Mouse (Mus musculus): ENCODE data around the gene Arih2. TPM values are rescaled to one million over a fixed set of nuclear protein-coding genes. Genes with fewer than 3 reads are reported as not detected.

Arih2 gene
- total and polyA plus RNA-seq, 3 experiments = 25.9 to 45.5 (median 42.5) TPM

GRCm38 (mm10) chr9:108589229-108589628, 60.0 kb downstream of the Arih2 start:
- no peak for TF ChIP-seq CTCF (IDR thresholded peaks at IDR 0.05)
- TF ChIP-seq EP300 (IDR thresholded peaks at IDR 0.05; ENCODE audit: insufficient read depth, low read depth, low read length) = no peak
- TF ChIP-seq POLR2A (IDR thresholded peaks at IDR 0.05; ENCODE audit: insufficient read depth, low read depth, low read length) = no peak
- Histone ChIP-seq H3K9ac (ENCODE audit: low read depth, low read length) (no peak overlapping the region), H3K27ac (no peak overlapping the region), H3K27me3 (ENCODE audit: control insufficient read depth, insufficient read depth, low read length) (no peaks in the 10 kb centered on the region), H3K4me3 (no peak overlapping the region), H3K36me3 (ENCODE audit: control insufficient read depth, insufficient read depth, low read length) (no peaks in the 10 kb centered on the region), H3K79me2 (replicated peaks; ENCODE audit: control insufficient read depth, insufficient read depth, low read length) (no peaks in the 10 kb centered on the region), H3K4me1 (ENCODE audit: control insufficient read depth, insufficient read depth, low read length) (no peaks in the 10 kb centered on the region)
- DNase-seq = no peak
- intact Hi-C loops (cut with DNase I) = no loop called here
- 78% methylated on average over 5 of the region's 5 CpGs for WGBS

- intact Hi-C loops (cut with DNase I) = no loop called here
- TF ChIP-seq POLR2A (IDR thresholded peaks at IDR 0.05; ENCODE audit: insufficient read depth, low read depth, low read length) (no peak), CTCF (IDR thresholded peaks at IDR 0.05) (no peak), EP300 (IDR thresholded peaks at IDR 0.05; ENCODE audit: insufficient read depth, low read depth, low read length) (no peak)
- peak; percentile 71 to 85 for DNase-seq
- 14% methylated on average over 14 of the region's 14 CpGs for WGBS
- Histone ChIP-seq H3K27ac (peak overlapping the region; percentile 64), H3K27me3 (ENCODE audit: control insufficient read depth, insufficient read depth, low read length) (no peaks in the 10 kb centered on the region), H3K79me2 (replicated peaks; ENCODE audit: control insufficient read depth, insufficient read depth, low read length) (no peaks in the 10 kb centered on the region), H3K36me3 (ENCODE audit: control insufficient read depth, insufficient read depth, low read length) (no peaks in the 10 kb centered on the region), H3K4me1 (ENCODE audit: control insufficient read depth, insufficient read depth, low read length) (no peaks in the 10 kb centered on the region), H3K9ac (ENCODE audit: low read depth, low read length) (no peak overlapping the region), H3K4me3 (no peak overlapping the region)
Measured at GRCm38 (mm10) chr9:108587571-108588180, 61.5 kb downstream of the Arih2 start.

DNA sequence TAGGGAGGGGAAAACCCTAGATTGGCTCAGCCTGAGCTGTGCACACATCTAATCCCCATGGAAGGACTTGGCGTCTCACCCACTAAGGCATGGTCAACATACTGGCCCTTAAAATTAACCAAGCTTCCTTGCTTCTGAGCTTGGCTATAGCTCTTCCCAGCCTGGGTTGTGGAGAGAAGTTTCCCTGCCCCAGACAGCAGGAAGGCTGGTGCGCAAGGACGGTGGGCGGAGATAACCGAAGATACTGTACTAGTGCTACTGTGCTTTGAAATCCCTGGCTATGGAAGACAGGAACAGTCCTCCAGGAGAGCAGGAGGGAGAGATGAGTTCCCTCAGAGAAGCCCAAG, 69.9 kb downstream of the Arih2 start:
- Histone ChIP-seq H3K4me1 (ENCODE audit: control insufficient read depth, insufficient read depth, low read length) (peaks cover 7% of the 10 kb centered on the region), H3K36me3 (ENCODE audit: control insufficient read depth, insufficient read depth, low read length) (no peaks in the 10 kb centered on the region), H3K4me3 (peak overlapping the region; percentile 66; the same call in 1 of the 2 replicates), H3K27ac (peak overlapping the region; percentile 85), H3K79me2 (replicated peaks; ENCODE audit: control insufficient read depth, insufficient read depth, low read length) (no peaks in the 10 kb centered on the region), H3K27me3 (ENCODE audit: control insufficient read depth, insufficient read depth, low read length) (no peaks in the 10 kb centered on the region), H3K9ac (ENCODE audit: low read depth, low read length) (no peak overlapping the region; the same call in 1 of the 2 replicates)
- 54% methylated on average over 5 of the region's 5 CpGs for WGBS
- no peak for TF ChIP-seq POLR2A (IDR thresholded peaks at IDR 0.05; ENCODE audit: insufficient read depth, low read depth, low read length)
- TF ChIP-seq CTCF (IDR thresholded peaks at IDR 0.05) = no peak
- TF ChIP-seq EP300 (IDR thresholded peaks at IDR 0.05; ENCODE audit: insufficient read depth, low read depth, low read length) = no peak
- intact Hi-C loops (cut with DNase I) = loop anchor here (5.0 kb wide), 1 partner anchor 68 kb away; the partner anchor contains the start of gene Arih2
- DNase-seq = no peak

GRCm38 (mm10) chr9:108578545-108579343, 70.4 kb downstream of the Arih2 start, which contains the start of gene Wdr6:
Gene Wdr6 (minus strand): TSS chr9:108578739.
- Histone ChIP-seq H3K4me1 (ENCODE audit: control insufficient read depth, insufficient read depth, low read length) (peaks cover 7% of the 10 kb centered on the region), H3K9ac (ENCODE audit: low read depth, low read length) (peak within 1 kb of the TSS; percentile 90), H3K4me3 (peak within 1 kb of the TSS; percentile 66), H3K79me2 (replicated peaks; ENCODE audit: control insufficient read depth, insufficient read depth, low read length) (no peaks in the 10 kb centered on the region; the same call in 1 of the 2 replicates), H3K27me3 (ENCODE audit: control insufficient read depth, insufficient read depth, low read length) (no peaks in the 10 kb centered on the region), H3K36me3 (ENCODE audit: control insufficient read depth, insufficient read depth, low read length) (no peaks in the 10 kb centered on the region), H3K27ac (peak within 1 kb of the TSS; percentile 85)
- peak; percentile 87 to 94 for DNase-seq
- intact Hi-C loops (cut with DNase I) = loop anchor here (5.0 kb wide), 1 partner anchor 69 kb away; the partner anchor contains the start of gene Arih2
- peak; percentile 90 for TF ChIP-seq POLR2A (IDR thresholded peaks at IDR 0.05; ENCODE audit: insufficient read depth, low read depth, low read length)
- TF ChIP-seq CTCF (IDR thresholded peaks at IDR 0.05) = no peak
- TF ChIP-seq EP300 (IDR thresholded peaks at IDR 0.05; ENCODE audit: insufficient read depth, low read depth, low read length) = peak; percentile 53
- WGBS = 7% methylated on average over 51 of the region's 51 CpGs

DNA sequence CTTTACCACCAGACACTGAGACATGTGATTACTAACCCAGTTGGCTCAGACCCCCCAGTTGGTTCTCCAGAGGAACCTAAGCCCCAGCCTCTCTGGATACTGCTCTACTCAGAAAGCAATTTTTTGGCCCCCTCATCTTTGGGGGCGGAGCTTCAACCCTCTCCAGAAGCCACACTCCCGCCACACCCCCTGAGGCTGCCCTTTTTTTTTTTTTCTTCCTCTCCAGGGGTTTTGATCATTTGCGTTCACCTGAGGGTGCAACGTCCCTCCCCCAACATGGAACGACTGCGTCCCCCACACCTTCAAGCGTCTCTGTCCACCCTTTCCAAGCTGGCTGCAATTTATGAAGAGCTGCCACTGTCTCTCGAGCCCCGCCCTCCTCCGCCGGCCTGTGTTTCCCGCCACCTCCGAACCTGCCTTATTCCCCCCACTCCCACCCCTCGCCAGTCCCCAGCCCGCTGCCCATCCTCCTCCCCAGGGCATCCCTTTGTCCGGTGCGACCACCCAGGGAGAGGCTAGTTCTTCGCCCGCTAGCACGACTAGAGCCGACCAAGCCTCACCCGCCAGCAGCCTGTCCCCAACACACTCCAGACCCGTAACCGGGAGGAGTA, 71.1 kb downstream of the Arih2 start:
- intact Hi-C loops (cut with DNase I) = loop anchor here (5.0 kb wide), 1 partner anchor 69 kb away; the partner anchor contains the start of gene Arih2
- TF ChIP-seq EP300 (IDR thresholded peaks at IDR 0.05; ENCODE audit: insufficient read depth, low read depth, low read length) = no peak
- no peak for TF ChIP-seq CTCF (IDR thresholded peaks at IDR 0.05)
- no peak for TF ChIP-seq POLR2A (IDR thresholded peaks at IDR 0.05; ENCODE audit: insufficient read depth, low read depth, low read length)
- peak; percentile 44 to 54 for DNase-seq
- H3K79me2 ChIP-seq (replicated peaks; ENCODE audit: control insufficient read depth, insufficient read depth, low read length) = no peaks in the 10 kb centered on the region; the same call in 1 of the 2 replicates
- peak overlapping the region; percentile 85 for H3K27ac ChIP-seq
- peaks cover 7% of the 10 kb centered on the region for H3K4me1 ChIP-seq (ENCODE audit: control insufficient read depth, insufficient read depth, low read length)
- H3K9ac ChIP-seq (ENCODE audit: low read depth, low read length) = peak overlapping the region; percentile 90
- peak overlapping the region; percentile 66 for H3K4me3 ChIP-seq
- H3K27me3 ChIP-seq (ENCODE audit: control insufficient read depth, insufficient read depth, low read length) = no peaks in the 10 kb centered on the region
- WGBS = under 1% methylated on average over 24 of the region's 24 CpGs
- no peaks in the 10 kb centered on the region for H3K36me3 ChIP-seq (ENCODE audit: control insufficient read depth, insufficient read depth, low read length)

Data from heart, adult 2 months (tissue).